Mouse (Mus musculus): ENCODE measurements at regions not wholly inside any gene's neighbourhood (a gene's known extent, or its start where the extent isn't known, plus 50 kb on each side); places are given as distances from the start of the nearest gene placed in this dataset.

GRCm38 (mm10) chr5:119619906-119620305, 50.6 kb upstream of the Tbx3 start:
- Histone ChIP-seq H3K27ac (ENCODE audit: low read depth) (no peak overlapping the region), H3K9ac (replicated peaks) (no peak overlapping the region), H3K36me3 (replicated peaks; ENCODE audit: insufficient read depth, low read length) (no peaks in the 10 kb centered on the region), H3K4me1 (ENCODE audit: insufficient read depth) (peaks cover 6% of the 10 kb centered on the region; the same call in 1 of the 2 replicates), H3K9me3 (ENCODE audit: low read length) (no peaks in the 10 kb centered on the region), H3K4me2 (ENCODE audit: low read depth, low read length) (no peak overlapping the region), H3K4me3 (ENCODE audit: low read depth, low read length) (no peak overlapping the region), H3K27me3 (ENCODE audit: insufficient read depth, low read length) (no peaks in the 10 kb centered on the region)
- WGBS (ENCODE audit: insufficient replicate concordance) = 46% methylated on average over 8 of the region's 8 CpGs
- ATAC-seq (no peak), DNase-seq (no peak)
- TF ChIP-seq EP300 (IDR thresholded peaks at IDR 0.05; ENCODE audit: low read depth) (no peak), CTCF (IDR thresholded peaks at IDR 0.05; ENCODE audit: low read depth) (no peak)
